Mouse (Mus musculus) lung, embryonic 15.5 days (tissue): Measurements from ENCODE around the gene Ttyh1. TPM values are rescaled to one million over a fixed set of nuclear protein-coding genes. Genes with fewer than 3 reads are reported as not detected.

Experiments
- ATAC-seq: fragments of 200-750 bp; cut with Nextera tagmentation; 2 replicates; pipeline ENCODE4 v1.8.0; 2017; ENCODE audit warnings: moderate number of reproducible peaks, borderline replicate concordance; ENCODE audit not compliant: low FRiP score, low TSS enrichment; ENCODE audit errors: extremely low read depth
- H3K27ac ChIP-seq: fragments of 300-500 bp; sonication (generic); 2 replicates; pipeline ENCODE4 v1.5.1; 2015; ENCODE audit warnings: moderate library complexity, mild to moderate bottlenecking, inconsistent platforms
- H3K27me3 ChIP-seq: fragments of 300-500 bp; sonication (generic); 2 replicates; pipeline ENCODE4 v1.6.1; 2015; ENCODE audit warnings: inconsistent platforms
- H3K36me3 ChIP-seq: fragments of 300-500 bp; sonication (generic); 2 replicates; pipeline ENCODE4 v1.6.1; 2015; ENCODE audit warnings: inconsistent platforms
- H3K4me1 ChIP-seq: fragments of 300-500 bp; sonication (generic); 2 replicates; pipeline ENCODE4 v1.6.1; 2015; ENCODE audit warnings: inconsistent platforms
- H3K4me2 ChIP-seq: fragments of 300-500 bp; sonication (generic); 2 replicates; pipeline ENCODE4 v1.6.1; 2015; ENCODE audit warnings: inconsistent platforms, mild to moderate bottlenecking, moderate library complexity
- H3K4me3 ChIP-seq: fragments of 300-500 bp; sonication (generic); 2 replicates; pipeline ENCODE4 v1.5.1; 2015; ENCODE audit warnings: mild to moderate bottlenecking, inconsistent platforms
- H3K9ac ChIP-seq: fragments of 300-500 bp; sonication (generic); 2 replicates; pipeline ENCODE4 v1.6.1; 2015; ENCODE audit warnings: inconsistent platforms
- H3K9me3 ChIP-seq: fragments of 300-500 bp; sonication (generic); 2 replicates; pipeline ENCODE4 v1.6.1; 2016; ENCODE audit warnings: inconsistent platforms
- WGBS: fragments of 180-500 bp; shearing (Covaris S2); methylation state at CpG from one replicate; pipeline ENCODE4 v1.1.7; 2015; 5-methylcytosine and 5-hydroxymethylcytosine counted together
- polyA plus RNA-seq: library from polyadenylated mRNA; unstranded; fragments of >200 nt; fragmentation: Nextera tagmentation; extraction: Ambion mirVana; gene quantifications from 2 replicates; pipeline ENCODE4 v1.2.1, GENCODE M21; 2015

The Ttyh1 gene
- polyA plus RNA-seq, 1 experiment from 2014 or later: 2.2 TPM

GRCm38 (mm10) chr7:4136771-4137531 lies 17.7 kb downstream of the Ttyh1 start, which contains the start of gene Leng8:
TSS of gene Leng8 (plus strand) at chr7:4137039.
- Histone ChIP-seq H3K27ac (peak within 1 kb of the TSS; percentile 93), H3K27me3 (no peaks in the 10 kb centered on the region), H3K4me3 (peak within 1 kb of the TSS; percentile 92), H3K4me2 (peak within 1 kb of the TSS; percentile 85), H3K9ac (peak within 1 kb of the TSS; percentile 76), H3K36me3 (peaks cover 36% of the 10 kb centered on the region), H3K9me3 (no peaks in the 10 kb centered on the region), H3K4me1 (peaks cover 18% of the 10 kb centered on the region)
- ATAC-seq: peak; percentile 99
- under 1% methylated on average over 64 of the region's 78 CpGs for WGBS

GRCm38 (mm10) chr7:4137746-4138145 lies 18.5 kb downstream of the Ttyh1 start:
- Histone ChIP-seq H3K27me3 (no peaks in the 10 kb centered on the region), H3K4me2 (peak overlapping the region; percentile 85), H3K4me3 (peak overlapping the region; percentile 92), H3K27ac (peak overlapping the region; percentile 93; the same call in 1 of the 2 replicates), H3K4me1 (peaks cover 18% of the 10 kb centered on the region), H3K9ac (peak overlapping the region; percentile 76), H3K36me3 (peaks cover 44% of the 10 kb centered on the region), H3K9me3 (no peaks in the 10 kb centered on the region)
- no peak for ATAC-seq
- WGBS: 48% methylated on average over 3 of the region's 3 CpGs

DNA sequence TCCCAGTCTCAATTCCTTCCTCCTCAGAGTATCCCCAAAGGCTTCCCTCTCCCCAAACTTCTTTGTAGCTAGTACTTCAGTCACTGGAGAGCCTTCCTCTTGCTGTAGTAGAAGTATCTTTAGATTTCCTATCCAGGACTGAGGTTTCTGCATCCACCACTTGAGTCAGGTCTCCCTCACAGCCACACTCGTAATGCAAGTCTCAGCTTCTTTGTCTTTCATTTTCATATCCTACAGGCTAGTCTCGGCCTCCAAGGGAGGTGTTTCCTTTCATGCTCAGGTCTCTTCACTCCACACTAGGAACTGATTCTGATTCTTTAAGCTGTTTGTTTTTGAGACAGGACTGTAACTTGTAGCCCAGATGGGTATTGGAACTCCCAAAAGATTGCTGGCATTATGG lies 19.0 kb downstream of the Ttyh1 start:
- Histone ChIP-seq H3K4me2 (peak overlapping the region; percentile 85), H3K36me3 (peaks cover 49% of the 10 kb centered on the region), H3K4me1 (peaks cover 18% of the 10 kb centered on the region), H3K9me3 (no peaks in the 10 kb centered on the region), H3K4me3 (peak overlapping the region; percentile 92), H3K27me3 (no peaks in the 10 kb centered on the region), H3K9ac (peak overlapping the region; percentile 76; the same call in 1 of the 2 replicates), H3K27ac (no peak overlapping the region)
- ATAC-seq: no peak
- 90% methylated on average over 2 of the region's 2 CpGs for WGBS

DNA sequence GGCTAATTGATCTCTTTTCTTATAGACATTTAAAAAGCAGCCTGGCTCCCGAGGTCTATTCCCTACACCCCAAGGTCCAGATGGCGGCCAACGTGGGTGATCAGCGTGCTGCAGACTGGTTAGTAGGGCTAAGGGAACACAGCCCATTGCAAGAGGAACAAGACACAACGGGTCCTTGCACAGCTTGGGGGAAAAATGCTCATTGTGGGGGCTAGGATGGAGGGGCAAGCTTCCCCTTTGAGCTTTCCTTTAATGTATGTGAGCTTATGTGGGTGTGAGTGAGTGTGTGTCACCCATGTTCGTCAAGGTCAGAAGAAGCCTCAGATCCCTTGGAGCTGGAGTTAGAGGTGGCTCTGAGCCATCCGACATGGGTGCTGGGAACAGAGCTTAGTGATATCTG lies 19.5 kb downstream of the Ttyh1 start:
- Histone ChIP-seq H3K27me3 (no peaks in the 10 kb centered on the region), H3K4me1 (peaks cover 18% of the 10 kb centered on the region), H3K9ac (no peak overlapping the region), H3K9me3 (no peaks in the 10 kb centered on the region), H3K4me2 (peak overlapping the region; percentile 85), H3K27ac (no peak overlapping the region), H3K4me3 (peak overlapping the region; percentile 92; the same call in 1 of the 2 replicates), H3K36me3 (peaks cover 54% of the 10 kb centered on the region)
- ATAC-seq: no peak
- 91% methylated on average over 7 of the region's 7 CpGs for WGBS

DNA sequence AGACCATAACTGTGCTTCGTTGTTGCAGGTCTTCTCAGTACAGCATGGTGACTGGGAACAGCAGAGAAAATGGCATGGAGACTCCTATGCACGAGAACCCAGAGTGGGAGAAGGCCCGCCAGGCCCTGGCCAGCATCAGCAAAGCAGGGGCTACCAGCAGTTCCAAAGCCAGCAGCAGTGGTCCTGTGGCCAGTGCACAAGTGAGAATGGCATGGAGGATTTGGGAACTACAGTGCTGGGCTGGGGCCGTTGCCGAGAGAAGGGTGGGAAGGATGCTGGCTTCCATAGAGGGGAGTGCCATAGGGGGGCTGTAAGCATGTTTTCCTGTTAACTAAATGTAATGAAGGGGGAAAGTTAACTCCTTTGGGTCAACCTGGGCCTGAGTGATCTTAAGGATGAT lies 20.2 kb downstream of the Ttyh1 start:
- H3K9me3 ChIP-seq: no peaks in the 10 kb centered on the region
- no peak overlapping the region for H3K27ac ChIP-seq
- WGBS: 95% methylated on average over 5 of the region's 5 CpGs
- no peak overlapping the region for H3K9ac ChIP-seq
- H3K27me3 ChIP-seq: no peaks in the 10 kb centered on the region
- H3K4me3 ChIP-seq: no peak overlapping the region
- peaks cover 61% of the 10 kb centered on the region for H3K36me3 ChIP-seq
- ATAC-seq: no peak
- no peak overlapping the region for H3K4me2 ChIP-seq
- H3K4me1 ChIP-seq: peaks cover 18% of the 10 kb centered on the region

DNA sequence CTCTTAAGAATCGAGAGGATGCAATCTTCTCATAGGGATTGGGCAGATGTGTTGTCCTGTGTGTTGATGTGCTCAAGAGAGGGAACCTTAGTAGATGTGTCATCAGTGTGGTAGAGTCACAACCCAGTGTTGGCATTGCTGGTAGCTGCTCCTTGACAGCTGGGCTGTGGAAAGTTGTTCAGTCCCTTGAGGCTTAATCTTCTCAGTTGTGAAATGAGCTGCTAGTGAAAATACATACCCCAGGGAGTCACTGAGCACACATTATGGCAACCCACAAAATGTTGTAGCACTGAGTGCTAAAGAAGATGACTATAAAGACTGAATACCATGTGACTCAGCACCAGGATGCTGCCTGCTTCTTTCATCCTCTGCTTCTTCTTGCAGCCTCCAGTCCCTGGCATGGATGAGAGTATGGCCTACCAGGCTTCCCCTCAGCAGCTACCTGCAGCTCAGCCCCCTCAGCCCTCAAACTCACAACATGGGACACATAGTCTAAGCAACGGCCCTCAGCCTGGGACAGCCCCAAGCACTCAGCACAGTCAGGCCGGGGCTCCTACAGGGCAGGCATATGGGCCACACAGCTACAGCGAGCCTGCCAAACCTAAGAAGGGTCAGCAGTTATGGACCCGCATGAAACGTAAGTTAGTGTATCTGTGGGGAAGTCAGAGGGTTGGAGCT lies 22.6 kb downstream of the Ttyh1 start:
- WGBS: 92% methylated on average over 6 of the region's 6 CpGs
- no peak for ATAC-seq
- H3K4me2 ChIP-seq: no peak overlapping the region
- no peaks in the 10 kb centered on the region for H3K9me3 ChIP-seq
- no peak overlapping the region for H3K9ac ChIP-seq
- no peak overlapping the region for H3K27ac ChIP-seq
- H3K36me3 ChIP-seq: peaks cover 85% of the 10 kb centered on the region
- H3K4me1 ChIP-seq: peaks cover 11% of the 10 kb centered on the region
- no peak overlapping the region for H3K4me3 ChIP-seq
- H3K27me3 ChIP-seq: no peaks in the 10 kb centered on the region

- H3K27me3 ChIP-seq: no peaks in the 10 kb centered on the region
- H3K4me2 ChIP-seq: no peak overlapping the region
- WGBS: 95% methylated on average over 10 of the region's 10 CpGs
- H3K9ac ChIP-seq: no peak overlapping the region
- no peak for ATAC-seq
- H3K4me3 ChIP-seq: no peak overlapping the region
- H3K9me3 ChIP-seq: no peaks in the 10 kb centered on the region
- H3K4me1 ChIP-seq: peaks cover 15% of the 10 kb centered on the region
- no peak overlapping the region for H3K27ac ChIP-seq
- H3K36me3 ChIP-seq: peaks cover 91% of the 10 kb centered on the region
Measured at GRCm38 (mm10) chr7:4142796-4143445, 23.7 kb downstream of the Ttyh1 start.

- no peak overlapping the region for H3K27ac ChIP-seq
- ATAC-seq: no peak
- no peaks in the 10 kb centered on the region for H3K9me3 ChIP-seq
- H3K4me3 ChIP-seq: no peak overlapping the region
- H3K27me3 ChIP-seq: no peaks in the 10 kb centered on the region
- H3K36me3 ChIP-seq: peaks cover 89% of the 10 kb centered on the region
- H3K9ac ChIP-seq: no peak overlapping the region
- WGBS: 95% methylated on average over 19 of the region's 19 CpGs
- no peak overlapping the region for H3K4me2 ChIP-seq
- H3K4me1 ChIP-seq: peaks cover 15% of the 10 kb centered on the region
Measured at GRCm38 (mm10) chr7:4143506-4143905, 24.3 kb downstream of the Ttyh1 start.

- Histone ChIP-seq H3K4me3 (no peak overlapping the region), H3K4me1 (peaks cover 17% of the 10 kb centered on the region), H3K27ac (no peak overlapping the region), H3K9me3 (no peaks in the 10 kb centered on the region), H3K27me3 (no peaks in the 10 kb centered on the region), H3K36me3 (peaks cover 84% of the 10 kb centered on the region), H3K4me2 (no peak overlapping the region), H3K9ac (no peak overlapping the region)
- 95% methylated on average over 13 of the region's 13 CpGs for WGBS
- ATAC-seq: no peak
Measured at GRCm38 (mm10) chr7:4144046-4144445, 24.8 kb downstream of the Ttyh1 start.

GRCm38 (mm10) chr7:4144766-4145551 lies 25.8 kb downstream of the Ttyh1 start:
- Histone ChIP-seq H3K4me1 (peaks cover 19% of the 10 kb centered on the region), H3K27ac (no peak overlapping the region), H3K36me3 (peaks cover 75% of the 10 kb centered on the region), H3K27me3 (no peaks in the 10 kb centered on the region), H3K4me2 (no peak overlapping the region), H3K9ac (no peak overlapping the region), H3K9me3 (no peaks in the 10 kb centered on the region), H3K4me3 (no peak overlapping the region)
- ATAC-seq: no peak
- WGBS: 91% methylated on average over 20 of the region's 20 CpGs

- Histone ChIP-seq H3K27me3 (no peaks in the 10 kb centered on the region), H3K4me3 (no peak overlapping the region), H3K4me1 (peaks cover 25% of the 10 kb centered on the region), H3K27ac (no peak overlapping the region), H3K9me3 (no peaks in the 10 kb centered on the region), H3K36me3 (peaks cover 68% of the 10 kb centered on the region), H3K4me2 (no peak overlapping the region), H3K9ac (no peak overlapping the region)
- ATAC-seq: no peak
- WGBS: 58% methylated on average over 6 of the region's 6 CpGs
Measured at GRCm38 (mm10) chr7:4145552-4146190, 26.5 kb downstream of the Ttyh1 start.
